Mouse (Mus musculus) stomach, embryonic 15.5 days (tissue): ENCODE data around the gene R3hcc1l. TPM values are rescaled to one million over a fixed set of nuclear protein-coding genes. Genes with fewer than 3 reads are reported as not detected.

ENCODE experiments used
- ATAC-seq: fragments of 200-750 bp; cut with Nextera tagmentation; 2 replicates; pipeline ENCODE4 v1.8.0; 2017; ENCODE audit warnings: low read depth, moderate number of reproducible peaks, moderate TSS enrichment; ENCODE audit not compliant: insufficient read depth, low FRiP score
- H3K27ac ChIP-seq: fragments of 300-500 bp; sonication (generic); 2 replicates; pipeline ENCODE4 v1.5.1; 2015; ENCODE audit warnings: mild to moderate bottlenecking, inconsistent platforms
- H3K27me3 ChIP-seq: fragments of 300-500 bp; sonication (generic); replicated peaks from 2 replicates; pipeline ENCODE4 v1.6.1; 2015; ENCODE audit warnings: inconsistent platforms
- H3K36me3 ChIP-seq: fragments of 300-500 bp; sonication (generic); 2 replicates; pipeline ENCODE4 v1.6.1; 2015; ENCODE audit warnings: inconsistent platforms
- H3K4me1 ChIP-seq: fragments of 300-500 bp; sonication (generic); 2 replicates; pipeline ENCODE4 v1.6.1; 2015; ENCODE audit warnings: inconsistent platforms
- H3K4me2 ChIP-seq: fragments of 300-500 bp; sonication (generic); 2 replicates; pipeline ENCODE4 v1.6.1; 2015; ENCODE audit warnings: mild to moderate bottlenecking, inconsistent platforms
- H3K4me3 ChIP-seq: fragments of 300-500 bp; sonication (generic); replicated peaks from 2 replicates; pipeline ENCODE4 v1.5.1; 2015; ENCODE audit warnings: inconsistent platforms
- H3K9ac ChIP-seq: fragments of 300-500 bp; sonication (generic); 2 replicates; pipeline ENCODE4 v1.6.1; 2015; ENCODE audit warnings: inconsistent platforms
- H3K9me3 ChIP-seq: fragments of 300-500 bp; sonication (generic); 2 replicates; pipeline ENCODE4 v1.6.1; 2016; ENCODE audit warnings: inconsistent platforms
- WGBS: fragments of 180-500 bp; shearing (Covaris S2); methylation state at CpG from one replicate; pipeline ENCODE4 v1.1.7; 2015; 5-methylcytosine and 5-hydroxymethylcytosine counted together
- polyA plus RNA-seq: library from polyadenylated mRNA; unstranded; fragments of >200 nt; fragmentation: Nextera tagmentation; extraction: Ambion mirVana; gene quantifications from 2 replicates; pipeline ENCODE4 v1.2.1, GENCODE M21; 2015

R3hcc1l gene
- polyA plus RNA-seq, 1 experiment from 2014 or later, result 21.7 TPM

GRCm38 (mm10) chr19:42638604-42639481, 120.3 kb downstream of the R3hcc1l start:
- Histone ChIP-seq H3K36me3 (no peaks in the 10 kb centered on the region), H3K4me3 (no peak overlapping the region), H3K9ac (no peak overlapping the region), H3K4me2 (peak overlapping the region; percentile 27), H3K9me3 (no peaks in the 10 kb centered on the region), H3K4me1 (peaks cover 8% of the 10 kb centered on the region; the same call in 1 of the 2 replicates), H3K27ac (peak overlapping the region; percentile 86), H3K27me3 (no peaks in the 10 kb centered on the region)
- 30% methylated on average over 8 of the region's 8 CpGs for WGBS
- peak; percentile 75; the same call in 1 of the 2 replicates for ATAC-seq

- H3K27ac ChIP-seq, result peak overlapping the region; percentile 86
- no peaks in the 10 kb centered on the region for H3K27me3 ChIP-seq
- no peak overlapping the region for H3K9ac ChIP-seq
- no peaks in the 10 kb centered on the region for H3K9me3 ChIP-seq
- H3K4me2 ChIP-seq, result peak overlapping the region; percentile 27; the same call in 1 of the 2 replicates
- whole genome bisulfite sequencing, result 41% methylated on average over 8 of the region's 8 CpGs
- peaks cover 8% of the 10 kb centered on the region; the same call in 1 of the 2 replicates for H3K4me1 ChIP-seq
- no peak for ATAC-seq
- H3K36me3 ChIP-seq, result no peaks in the 10 kb centered on the region
- no peak overlapping the region for H3K4me3 ChIP-seq
Measured at GRCm38 (mm10) chr19:42639544-42639943, 121.0 kb downstream of the R3hcc1l start.

- Histone ChIP-seq H3K9me3 (no peaks in the 10 kb centered on the region), H3K27ac (0 out of 2 replicates have a peak overlapping the region, but pooled peaks have one; percentile 86), H3K4me2 (no peak overlapping the region), H3K36me3 (no peaks in the 10 kb centered on the region), H3K27me3 (no peaks in the 10 kb centered on the region), H3K9ac (no peak overlapping the region), H3K4me1 (peaks cover 8% of the 10 kb centered on the region; the same call in 1 of the 2 replicates), H3K4me3 (no peak overlapping the region)
- 73% methylated on average over 9 of the region's 9 CpGs for WGBS
- no peak for ATAC-seq
Measured at GRCm38 (mm10) chr19:42640211-42640610, 121.7 kb downstream of the R3hcc1l start.

Other genes starting within 250 kb of the R3hcc1l start
- gene Crtac1, start 87.0 kb upstream of the R3hcc1l start, polyA plus RNA-seq, result 3.8 and 4.0 TPM in 2 replicates
- gene Loxl4, start 94.1 kb downstream of the R3hcc1l start, polyA plus RNA-seq, result 2.7 and 3.1 TPM in 2 replicates
- gene Pyroxd2, start 234.0 kb downstream of the R3hcc1l start, polyA plus RNA-seq, result 4.1 TPM in 2 replicates